Mouse (Mus musculus) C2C12 (cell line): Measurements from ENCODE around the gene Chmp2b.

ENCODE experiments used
- CTCF ChIP-seq: IDR thresholded peaks from one replicate; pipeline ENCODE4 v1.5.1; 2011; ENCODE audit not compliant: control insufficient read depth, insufficient read depth, insufficient read length
- MAX ChIP-seq: IDR thresholded peaks from one replicate; pipeline ENCODE4 v1.6.1; 2011; ENCODE audit warnings: mild to moderate bottlenecking, control low read depth

GRCm38 (mm10) chr16:65611678-65612077, 49.2 kb upstream of the Chmp2b start:
- TF ChIP-seq CTCF (no peak), MAX (no peak)
